Mouse (Mus musculus) erythroblast, embryonic 14.5 days (primary cell): ENCODE results near the gene Ascl3. TPM values are rescaled to one million over a fixed set of nuclear protein-coding genes. Genes with fewer than 3 reads are reported as not detected.
A peak's percentile ranks its signal among the peaks of the same experiment; 100 is the strongest.

ENCODE experiments used
- H3K27me3 ChIP-seq: 2 replicates; pipeline ENCODE4 v1.6.1; 2012; ENCODE audit warnings: inconsistent platforms; ENCODE audit not compliant: control insufficient read depth
- H3K36me3 ChIP-seq: 2 replicates; pipeline ENCODE4 v1.6.1; 2012; ENCODE audit warnings: mild to moderate bottlenecking, inconsistent platforms; ENCODE audit not compliant: control insufficient read depth
- H3K4me1 ChIP-seq: 2 replicates; pipeline ENCODE4 v1.6.1; 2012; ENCODE audit warnings: inconsistent platforms; ENCODE audit not compliant: control insufficient read depth
- H3K4me3 ChIP-seq: replicated peaks from 2 replicates; pipeline ENCODE3; 2012; ENCODE audit warnings: moderate library complexity, mild to moderate bottlenecking, inconsistent platforms
- H3K9me3 ChIP-seq: 2 replicates; pipeline ENCODE4 v1.6.1; 2012; ENCODE audit warnings: low read length, inconsistent platforms, mixed read lengths; ENCODE audit not compliant: control insufficient read depth
- GATA1 ChIP-seq: IDR thresholded peaks from 2 replicates; pipeline ENCODE4 v1.6.1; 2012; ENCODE audit warnings: low read length, inconsistent platforms, mixed read lengths
- TAL1 ChIP-seq: IDR thresholded peaks from 3 replicates; pipeline ENCODE4 v1.6.1; 2012; ENCODE audit warnings: low read length, inconsistent platforms, mixed read lengths
- polyA plus RNA-seq: library from polyadenylated mRNA; stranded (reverse); fragments of >175 nt; gene quantifications from 2 replicates; pipeline ENCODE4 v1.2.3, GENCODE M21; 2012

Ascl3 gene
- 0.11 and 0.28 TPM in 2 replicates for polyA plus RNA-seq

DNA sequence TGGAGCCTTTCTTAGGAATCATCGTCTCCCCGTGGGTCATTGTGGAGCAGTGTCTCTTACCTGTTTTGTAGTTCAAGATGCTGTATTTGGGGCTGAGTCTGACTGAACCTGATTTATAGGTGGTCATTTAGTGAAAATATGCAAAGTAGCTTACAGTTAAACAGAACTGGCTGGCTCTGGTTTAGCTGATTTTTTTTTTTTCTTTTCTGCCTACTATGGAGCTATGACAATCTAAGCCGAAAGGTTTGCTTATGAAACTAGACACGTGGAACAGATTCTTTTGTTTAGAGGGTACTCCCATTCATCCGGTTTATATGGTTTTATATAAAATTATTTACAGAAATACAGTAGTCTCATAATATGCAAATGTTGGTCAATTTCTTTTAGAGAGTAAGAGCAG lies at the start of gene Ascl3:
Ascl3 (minus strand) TSS at position 101 of the 400 bp plus-strand sequence.
- TF ChIP-seq GATA1 (no peak), TAL1 (no peak)
- Histone ChIP-seq H3K4me1 (no peaks in the 10 kb centered on the region), H3K36me3 (peaks cover 16% of the 10 kb centered on the region), H3K9me3 (no peaks in the 10 kb centered on the region), H3K27me3 (no peaks in the 10 kb centered on the region), H3K4me3 (no peak within 1 kb of the TSS)

GRCm38 (mm10) chr7:109781087-109781469 lies 49.6 kb upstream of the Ascl3 start:
- TF ChIP-seq GATA1, result no peak; the same call in 1 of the 2 replicates
- TF ChIP-seq TAL1, result no peak
- no peaks in the 10 kb centered on the region for H3K36me3 ChIP-seq
- peak overlapping the region; percentile 67 for H3K4me3 ChIP-seq
- peaks cover 80% of the 10 kb centered on the region for H3K27me3 ChIP-seq
- H3K9me3 ChIP-seq, result peaks cover 4% of the 10 kb centered on the region
- H3K4me1 ChIP-seq, result peaks cover 20% of the 10 kb centered on the region

- TF ChIP-seq GATA1, result no peak
- TF ChIP-seq TAL1, result no peak
- H3K36me3 ChIP-seq, result no peaks in the 10 kb centered on the region
- peaks cover 26% of the 10 kb centered on the region for H3K4me1 ChIP-seq
- no peaks in the 10 kb centered on the region for H3K9me3 ChIP-seq
- H3K27me3 ChIP-seq, result peaks cover 7% of the 10 kb centered on the region
- no peak overlapping the region for H3K4me3 ChIP-seq
Measured at GRCm38 (mm10) chr7:109772251-109772650, 40.7 kb upstream of the Ascl3 start.

- TF ChIP-seq GATA1 (no peak), TAL1 (no peak)
- Histone ChIP-seq H3K36me3 (no peaks in the 10 kb centered on the region), H3K4me1 (peaks cover 38% of the 10 kb centered on the region), H3K27me3 (no peaks in the 10 kb centered on the region), H3K4me3 (no peak overlapping the region), H3K9me3 (no peaks in the 10 kb centered on the region)
Measured at GRCm38 (mm10) chr7:109768699-109769383, 37.3 kb upstream of the Ascl3 start.

DNA sequence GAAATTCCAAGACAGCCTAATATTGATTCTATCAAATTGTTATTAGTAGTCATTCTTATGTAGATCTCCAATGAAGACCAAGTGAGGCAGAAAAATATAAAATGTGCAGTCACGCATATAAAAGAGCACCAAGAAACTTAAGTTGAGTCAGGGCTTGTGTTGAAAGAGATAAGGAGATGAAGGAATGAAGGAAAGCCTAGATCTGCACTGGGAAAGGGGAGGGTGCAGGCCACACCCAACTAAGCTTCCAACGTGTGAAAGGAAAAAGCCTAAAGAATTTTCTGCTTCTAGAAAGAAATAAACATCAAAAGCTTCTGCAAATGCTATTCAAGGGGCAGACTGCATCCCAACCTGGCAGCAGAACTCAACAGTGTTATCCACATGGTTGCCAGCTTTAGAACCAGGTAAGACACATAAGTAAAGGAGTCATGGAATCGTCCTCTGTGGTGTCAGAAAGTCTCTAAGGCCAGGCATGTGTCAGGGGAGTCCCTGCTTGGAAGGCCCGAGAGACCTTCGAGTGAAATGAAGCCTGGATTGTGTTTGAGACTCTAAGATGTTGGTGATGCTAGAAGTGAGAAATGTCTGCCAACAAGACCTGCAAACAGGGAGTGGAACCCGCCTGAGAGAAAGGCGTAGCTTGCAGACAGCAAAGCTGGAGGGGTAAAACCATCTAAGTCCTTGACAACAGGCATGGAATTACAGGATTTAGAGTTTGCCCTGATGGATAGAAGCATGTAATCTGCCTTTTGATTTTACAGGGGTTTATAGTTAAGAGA lies 36.2 kb upstream of the Ascl3 start:
- H3K27me3 ChIP-seq, result no peaks in the 10 kb centered on the region
- H3K9me3 ChIP-seq, result no peaks in the 10 kb centered on the region
- H3K4me3 ChIP-seq, result peak overlapping the region; percentile 40
- H3K4me1 ChIP-seq, result peaks cover 38% of the 10 kb centered on the region
- no peaks in the 10 kb centered on the region for H3K36me3 ChIP-seq
- TF ChIP-seq TAL1 (peak; percentile 16; the same call in 1 of the 3 replicates), GATA1 (peak; percentile 44; the same call in 1 of the 2 replicates)

GRCm38 (mm10) chr7:109764009-109764408 lies 32.5 kb upstream of the Ascl3 start:
- no peak overlapping the region for H3K4me3 ChIP-seq
- H3K9me3 ChIP-seq, result no peaks in the 10 kb centered on the region
- peaks cover 29% of the 10 kb centered on the region for H3K4me1 ChIP-seq
- H3K36me3 ChIP-seq, result no peaks in the 10 kb centered on the region
- no peak for TF ChIP-seq TAL1
- TF ChIP-seq GATA1, result no peak
- H3K27me3 ChIP-seq, result no peaks in the 10 kb centered on the region

GRCm38 (mm10) chr7:109756291-109756690 lies 24.8 kb upstream of the Ascl3 start:
- Histone ChIP-seq H3K9me3 (no peaks in the 10 kb centered on the region), H3K36me3 (no peaks in the 10 kb centered on the region), H3K4me1 (peaks cover 38% of the 10 kb centered on the region), H3K4me3 (no peak overlapping the region), H3K27me3 (no peaks in the 10 kb centered on the region)
- TF ChIP-seq TAL1 (no peak), GATA1 (no peak)

DNA sequence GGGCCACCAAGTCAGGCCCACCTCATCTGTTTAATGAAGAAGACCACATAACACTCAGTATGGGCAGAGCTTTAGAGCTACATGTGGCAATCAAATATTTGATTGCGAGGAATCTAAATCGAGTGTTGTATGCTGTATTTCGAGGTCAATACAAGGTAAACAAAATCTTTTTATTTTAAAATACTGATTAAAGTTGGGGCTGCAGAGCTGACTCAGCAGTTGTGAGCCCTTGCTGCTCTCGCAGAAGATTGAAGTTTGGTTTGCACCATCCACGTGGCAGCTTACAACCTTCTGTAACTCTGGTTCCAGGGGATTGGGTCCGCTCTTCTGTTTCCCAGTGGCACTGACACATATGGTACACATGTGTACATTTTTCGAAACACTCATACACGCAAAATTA lies 22.5 kb upstream of the Ascl3 start:
- H3K27me3 ChIP-seq, result no peaks in the 10 kb centered on the region
- TF ChIP-seq GATA1, result no peak
- TF ChIP-seq TAL1, result no peak
- H3K36me3 ChIP-seq, result peaks cover 7% of the 10 kb centered on the region
- no peak overlapping the region for H3K4me3 ChIP-seq
- H3K4me1 ChIP-seq, result peaks cover 52% of the 10 kb centered on the region
- H3K9me3 ChIP-seq, result no peaks in the 10 kb centered on the region
